Mouse (Mus musculus): ENCODE data around the gene Dnajc30. TPM values are rescaled to one million over a fixed set of nuclear protein-coding genes. Genes with fewer than 3 reads are reported as not detected.

Gene Dnajc30
- total RNA-seq, 2 experiments from 2014 or later: 38.5 to 40.4 TPM

DNA sequence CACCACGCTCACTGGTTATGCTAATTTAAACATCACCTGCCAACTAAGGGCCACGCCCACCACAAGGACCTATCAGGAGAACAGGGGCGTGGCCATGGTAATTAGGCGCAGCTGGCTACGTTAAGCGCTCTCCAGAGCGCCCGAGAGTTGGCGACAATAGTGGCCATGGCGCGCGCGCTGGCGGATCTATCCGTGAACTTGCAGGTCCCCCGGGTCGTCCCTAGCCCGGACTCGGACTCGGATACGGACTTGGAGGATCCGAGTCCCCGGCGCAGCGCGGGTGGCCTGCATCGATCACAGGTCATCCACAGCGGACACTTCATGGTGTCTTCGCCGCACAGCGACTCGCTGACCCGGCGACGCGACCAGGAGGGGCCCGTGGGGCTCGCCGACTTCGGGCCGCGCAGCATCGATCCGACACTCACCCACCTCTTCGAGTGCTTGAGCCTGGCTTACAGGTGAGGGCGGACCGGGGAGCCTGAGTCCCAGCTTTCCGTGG is 42.8 kb downstream of the Dnajc30 start:
- intact Hi-C loops (cut with DNase I): no loop called here
- DNase-seq: peak; percentile 76 to 77

GRCm38 (mm10) chr5:135107521-135108501 is 43.8 kb downstream of the Dnajc30 start:
- DNase-seq: peak; percentile 67 to 79
- intact Hi-C loops (cut with DNase I): no loop called here

- intact Hi-C loops (cut with DNase I): no loop called here
- DNase-seq: no peak
These were observed 45.0 kb downstream of the Dnajc30 start for GRCm38 (mm10) chr5:135109017-135109416.

GRCm38 (mm10) chr5:135109426-135109825 is 45.4 kb downstream of the Dnajc30 start:
- DNase-seq: no peak
- intact Hi-C loops (cut with DNase I): no loop called here

DNA sequence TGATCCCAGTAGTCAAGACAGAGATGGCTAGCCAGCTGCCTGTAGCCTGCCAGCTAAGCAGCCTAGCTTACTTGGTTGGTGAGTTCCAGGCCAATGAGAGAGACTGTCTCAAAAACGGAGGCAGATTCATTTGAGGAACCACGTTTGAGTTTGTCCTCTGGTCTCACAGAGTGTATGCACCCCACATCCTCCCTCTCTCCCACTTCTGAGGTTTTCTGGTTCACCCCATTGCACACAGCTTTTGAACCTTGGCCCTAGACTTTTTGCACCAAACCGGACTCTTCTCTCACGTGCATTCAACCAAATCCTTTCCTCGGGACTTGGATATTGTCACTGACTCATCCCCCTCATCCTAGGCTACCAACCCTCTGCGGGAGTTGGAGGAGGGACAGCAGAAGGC is 46.0 kb downstream of the Dnajc30 start:
- DNase-seq: no peak
- intact Hi-C loops (cut with DNase I): no loop called here

GRCm38 (mm10) chr5:135113782-135114181 is 49.8 kb downstream of the Dnajc30 start:
- DNase-seq: no peak
- intact Hi-C loops (cut with DNase I): no loop called here

GRCm38 (mm10) chr5:135115241-135115640 is 51.2 kb downstream of the Dnajc30 start:
- intact Hi-C loops (cut with DNase I): no loop called here

More at GRCm38 (mm10) chr5:135115241-135115640, 51.2 kb downstream of the Dnajc30 start:
- no peak for DNase-seq

Other genes with a start within 250 kb of the Dnajc30 start
- gene Tmem270, start 157.5 kb upstream of the Dnajc30 start, total RNA-seq (2021): not detected
- gene Cldn13, start 148.7 kb upstream of the Dnajc30 start, total RNA-seq (2021): not detected
- 1 to 10 TPM; 7.3 to 7.5 TPM for gene Mettl27, start 131.8 kb upstream of the Dnajc30 start, total RNA-seq (2021)
- gene Cldn4, start 117.3 kb upstream of the Dnajc30 start, total RNA-seq (2021): not detected
- gene Cldn3, start 78.0 kb upstream of the Dnajc30 start, total RNA-seq (2021): under 1 TPM in 1 of 2 experiments, not detected in 1; 0.22 TPM
- gene Abhd11, start 55.0 kb upstream of the Dnajc30 start, total RNA-seq (2021): 10 to 100 TPM; 63.6 to 68.4 TPM
- 1 to 10 TPM; 1.7 to 2.0 TPM for gene Stx1a, start 40.7 kb upstream of the Dnajc30 start, total RNA-seq (2021)
- 10 to 100 TPM; 21.2 to 24.7 TPM for gene Bud23, start 757 bp downstream of the Dnajc30 start, total RNA-seq (2021)
- gene Vps37d, start 14.1 kb downstream of the Dnajc30 start, total RNA-seq (2021): 1 to 10 TPM in 1 of 2 experiments, under 1 TPM in 1; 0.95 to 1.6 TPM
- gene Mlxipl, start 25.7 kb downstream of the Dnajc30 start, total RNA-seq (2021): 10 to 100 TPM; 23.5 to 31.7 TPM
- gene Tbl2, start 85.5 kb downstream of the Dnajc30 start, total RNA-seq (2021): 10 to 100 TPM; 11.7 to 12.8 TPM
- gene Bcl7b, start 104.1 kb downstream of the Dnajc30 start, total RNA-seq (2021): 10 to 100 TPM; 41.3 to 43.4 TPM
- 10 to 100 TPM; 41.4 to 43.0 TPM for gene Baz1b, start 123.1 kb downstream of the Dnajc30 start, total RNA-seq (2021)
- under 1 TPM; 0.73 to 0.75 TPM for gene Fzd9, start 187.0 kb downstream of the Dnajc30 start, total RNA-seq (2021)